Mouse (Mus musculus): ENCODE data around the gene Cdc6. TPM values are rescaled to one million over a fixed set of nuclear protein-coding genes. Genes with fewer than 3 reads are reported as not detected.
A peak's percentile ranks its signal among the peaks of the same experiment; 100 is the strongest.

Cdc6 gene
- total and polyA plus RNA-seq, 3 experiments, result 56.9 to 104 (median 69.4) TPM

GRCm38 (mm10) chr11:98863028-98863750, 44.4 kb upstream of the Cdc6 start, which contains the start of gene Wipf2 (continued):
- TF ChIP-seq EP300 (IDR thresholded peaks at IDR 0.05; ENCODE audit: low read depth in 1 of 2, low read length in 2 of 2) (peak in 1 of 2 experiments; percentile 44; a peak in 2 of 4 replicates), ZMIZ1 (IDR thresholded peaks at IDR 0.05; ENCODE audit: low read depth, low read length) (peak; percentile 91), MYC (IDR thresholded peaks at IDR 0.05; ENCODE audit: low read depth, low read length) (peak; percentile 91), ELF1 (IDR thresholded peaks at IDR 0.05; ENCODE audit: low read depth, low read length) (peak; percentile 99)

GRCm38 (mm10) chr11:98863751-98864429, 43.7 kb upstream of the Cdc6 start:
- peaks cover 3 to 11% of the 10 kb centered on the region in 2 experiments for H3K36me3 ChIP-seq (ENCODE audit: control insufficient read depth in 1 of 2, insufficient read depth in 2 of 2, low read length in 2 of 2)
- peak; percentile 78 for DNase-seq (ENCODE audit: low read depth, low spot score)
- H3K27me3 ChIP-seq (ENCODE audit: control insufficient read depth in 1 of 2, insufficient read depth in 2 of 2, low read length in 2 of 2), result no peaks in the 10 kb centered on the region
- peaks cover 11% of the 10 kb centered on the region for H3K79me2 ChIP-seq (ENCODE audit: control insufficient read depth, insufficient read depth, low read length, poor library complexity)
- H3K4me1 ChIP-seq (ENCODE audit: control insufficient read depth in 1 of 2, insufficient read depth in 2 of 2, low read length in 2 of 2), result peaks cover 6 to 12% of the 10 kb centered on the region in 2 experiments
- TF ChIP-seq CHD2 (IDR thresholded peaks at IDR 0.05; ENCODE audit: low read length) (0 out of 2 replicates have a peak, but pooled peaks have one; percentile 1), SIN3A (IDR thresholded peaks at IDR 0.05; ENCODE audit: low read length) (peak; percentile 87), POLR2A (IDR thresholded peaks at IDR 0.05; ENCODE audit: control insufficient read depth in 1 of 2, insufficient read depth in 1 of 2, low read depth in 1 of 2, low read length in 2 of 2, poor library complexity in 1 of 2) (peak; percentile 53 to 75; a peak in 2 of 4 replicates), ETS1 (IDR thresholded peaks at IDR 0.05; ENCODE audit: low read depth, low read length) (no peak; the same call in 1 of the 2 replicates), MYC (IDR thresholded peaks at IDR 0.05; ENCODE audit: low read depth, low read length) (0 out of 2 replicates have a peak, but pooled peaks have one; percentile 24), UBTF (IDR thresholded peaks at IDR 0.05; ENCODE audit: borderline replicate concordance, insufficient read depth, low read depth, low read length) (no peak), TCF12 (IDR thresholded peaks at IDR 0.05; ENCODE audit: low read depth, low read length) (0 out of 2 replicates have a peak, but pooled peaks have one; percentile 1), MEF2A (IDR thresholded peaks at IDR 0.05; ENCODE audit: extremely low read depth, insufficient replicate concordance, low read depth, low read length, poor library complexity, severe bottlenecking) (no peak), GABPA (IDR thresholded peaks at IDR 0.05; ENCODE audit: low read depth, low read length) (no peak), ELF1 (IDR thresholded peaks at IDR 0.05; ENCODE audit: low read depth, low read length) (peak; percentile 48; the same call in 1 of the 2 replicates), ZMIZ1 (IDR thresholded peaks at IDR 0.05; ENCODE audit: low read depth, low read length) (peak; percentile 47; the same call in 1 of the 2 replicates), HCFC1 (IDR thresholded peaks at IDR 0.05; ENCODE audit: low read depth, low read length) (peak; percentile 5; the same call in 1 of the 2 replicates), NELFE (IDR thresholded peaks at IDR 0.05; ENCODE audit: low read depth, low read length) (no peak), ZKSCAN1 (IDR thresholded peaks at IDR 0.05; ENCODE audit: low read depth, low read length) (no peak), MXI1 (IDR thresholded peaks at IDR 0.05; ENCODE audit: low read depth, low read length) (no peak; the same call in 1 of the 2 replicates), MAFK (IDR thresholded peaks at IDR 0.05; ENCODE audit: borderline replicate concordance, low read depth, low read length) (no peak), RCOR1 (IDR thresholded peaks at IDR 0.05; ENCODE audit: low read depth, low read length) (peak; percentile 13; the same call in 1 of the 2 replicates), CTCF (IDR thresholded peaks at IDR 0.05 in 2 of 3, conservative IDR thresholded peaks at IDR 0.05 in 1 of 3; ENCODE audit: control insufficient read depth in 1 of 3, insufficient read depth in 1 of 3, low read depth in 2 of 3, low read length in 3 of 3, poor library complexity in 1 of 3, severe bottlenecking in 1 of 3) (no peak), JUND (IDR thresholded peaks at IDR 0.05; ENCODE audit: low read depth, low read length) (peak; percentile 99)
- peak overlapping the region; percentile 92 to 95 for H3K4me3 ChIP-seq (ENCODE audit: control insufficient read depth in 1 of 2, insufficient read depth in 1 of 2, low read depth in 2 of 2, low read length in 2 of 2)
- H3K9ac ChIP-seq (ENCODE audit: control insufficient read depth, low read depth, low read length, poor library complexity, severe bottlenecking), result peak overlapping the region; percentile 79
- peak overlapping the region; percentile 80 for H3K27ac ChIP-seq (ENCODE audit: control insufficient read depth, low read depth, low read length)
- no peaks in the 10 kb centered on the region for H3K9me3 ChIP-seq (replicated peaks; ENCODE audit: insufficient read depth, low read length)

Data from MEL (cell line).